Mouse (Mus musculus): ENCODE results near the gene Rpl36al. TPM values are rescaled to one million over a fixed set of nuclear protein-coding genes. Genes with fewer than 3 reads are reported as not detected.

Rpl36al gene
- polyA plus RNA-seq (2012; ENCODE audit: low replicate concordance) = 11.9 and 18.6 TPM in 2 replicates

GRCm38 (mm10) chr12:69183583-69184308 lies at the start of gene Rpl36al, which contains the start of gene Mgat2:
Gene Rpl36al (minus strand): TSS chr12:69184083.
Gene Mgat2 (plus strand): TSS chr12:69184157.

GRCm38 (mm10) chr12:69227776-69228466 lies 44.0 kb upstream of the Rpl36al start, which contains the start of gene Pole2:
Gene Pole2 (minus strand): TSS chr12:69228195.

GRCm38 (mm10) chr12:69204052-69204833 lies 20.4 kb upstream of the Rpl36al start, which contains the start of gene Gm49384:
Gene Gm49384 (minus strand): TSS chr12:69204267.

GRCm38 (mm10) chr12:69198164-69198535 lies 14.3 kb upstream of the Rpl36al start, which contains the start of gene Dnaaf2:
Gene Dnaaf2 (minus strand): TSS chr12:69198429.

GRCm38 (mm10) chr12:69196444-69197377 lies 12.8 kb upstream of the Rpl36al start, which contains the start of gene Gm49383:
Gene Gm49383 (minus strand): TSS chr12:69197104.

GRCm38 (mm10) chr12:69168461-69169106 lies 15.3 kb downstream of the Rpl36al start, which contains the start of gene Lrr1:
Gene Lrr1 (plus strand): TSS chr12:69168814.

GRCm38 (mm10) chr12:69158765-69159577 lies 24.9 kb downstream of the Rpl36al start, which contains the start of gene Rps29:
Gene Rps29 (minus strand): TSS chr12:69159186.

Other genes starting within 250 kb of the Rpl36al start
- gene Rps29, start 24.9 kb downstream of the Rpl36al start, polyA plus RNA-seq (2012; ENCODE audit: low replicate concordance) = 92.0 and 1,522 TPM in 2 replicates
- gene Lrr1, start 15.3 kb downstream of the Rpl36al start, polyA plus RNA-seq (2012; ENCODE audit: low replicate concordance) = 22.6 and 48.7 TPM in 2 replicates
- 28.6 and 38.7 TPM in 2 replicates for gene Mgat2, start 74 bp upstream of the Rpl36al start, polyA plus RNA-seq (2012; ENCODE audit: low replicate concordance)
- 40.9 and 59.1 TPM in 2 replicates for gene Gm49383, start 13.0 kb upstream of the Rpl36al start, polyA plus RNA-seq (2012; ENCODE audit: low replicate concordance)
- 1.8 and 3.2 TPM in 2 replicates for gene Dnaaf2, start 14.3 kb upstream of the Rpl36al start, polyA plus RNA-seq (2012; ENCODE audit: low replicate concordance)
- gene Gm49384, start 20.2 kb upstream of the Rpl36al start, polyA plus RNA-seq (2012; ENCODE audit: low replicate concordance) = not detected in 2 replicates
- 26.3 and 30.7 TPM in 2 replicates for gene Pole2, start 44.1 kb upstream of the Rpl36al start, polyA plus RNA-seq (2012; ENCODE audit: low replicate concordance)
- 0.97 and 3.3 TPM in 2 replicates for gene Klhdc1, start 57.1 kb upstream of the Rpl36al start, polyA plus RNA-seq (2012; ENCODE audit: low replicate concordance)
- 30.8 and 40.4 TPM in 2 replicates for gene Klhdc2, start 112.6 kb upstream of the Rpl36al start, polyA plus RNA-seq (2012; ENCODE audit: low replicate concordance)
- gene Nemf, start 173.1 kb upstream of the Rpl36al start, polyA plus RNA-seq (2012; ENCODE audit: low replicate concordance) = 0.83 and 2.7 TPM in 2 replicates
- gene Arf6, start 188.1 kb upstream of the Rpl36al start, polyA plus RNA-seq (2012; ENCODE audit: low replicate concordance) = 154 and 263 TPM in 2 replicates
- 2.3 and 2.6 TPM in 2 replicates for gene Gm9887, start 188.4 kb upstream of the Rpl36al start, polyA plus RNA-seq (2012; ENCODE audit: low replicate concordance)

Data from leukemia stem cell, adult 10-12 weeks (primary cell).